Mouse (Mus musculus) limb, embryonic 11.5 days (tissue): ENCODE results near the gene S100a5. TPM values are rescaled to one million over a fixed set of nuclear protein-coding genes. Genes with fewer than 3 reads are reported as not detected.
A peak's percentile ranks its signal among the peaks of the same experiment; 100 is the strongest.

ENCODE experiments used
- ATAC-seq: fragments of 200-750 bp; cut with Nextera tagmentation; 2 replicates; pipeline ENCODE4 v1.8.0; 2017; ENCODE audit warnings: low read depth; ENCODE audit not compliant: insufficient number of reproducible peaks, low FRiP score, low TSS enrichment
- DNase-seq: peaks from one replicate; pipeline ENCODE4 v3.0.0-alpha.2; 2015; ENCODE audit warnings: low spot score
- H3K27ac ChIP-seq: fragments of 300-500 bp; sonication (generic); replicated peaks from 2 replicates; pipeline ENCODE4 v1.5.1; 2014; ENCODE audit warnings: low read depth, mild to moderate bottlenecking, low read length
- H3K27me3 ChIP-seq: fragments of 300-500 bp; sonication (generic); 2 replicates; pipeline ENCODE4 v1.6.1; 2014; ENCODE audit warnings: mild to moderate bottlenecking, low read length, mixed read lengths; ENCODE audit not compliant: control insufficient read depth, insufficient read depth
- H3K36me3 ChIP-seq: fragments of 300-500 bp; sonication (generic); 2 replicates; pipeline ENCODE4 v1.6.1; 2014; ENCODE audit warnings: mild to moderate bottlenecking, low read length, moderate library complexity, mixed read lengths; ENCODE audit not compliant: control insufficient read depth, insufficient read depth
- H3K4me1 ChIP-seq: fragments of 300-500 bp; sonication (generic); 2 replicates; pipeline ENCODE4 v1.6.1; 2014; ENCODE audit warnings: low read length, mixed read lengths; ENCODE audit not compliant: control insufficient read depth, insufficient read depth
- H3K4me2 ChIP-seq: fragments of 300-500 bp; sonication (generic); 2 replicates; pipeline ENCODE4 v1.6.1; 2014; ENCODE audit warnings: low read depth, mild to moderate bottlenecking, moderate library complexity; ENCODE audit not compliant: severe bottlenecking
- H3K4me3 ChIP-seq: fragments of 300-500 bp; sonication (generic); 2 replicates; pipeline ENCODE4 v1.5.1; 2014; ENCODE audit warnings: low read depth, low read length
- H3K9ac ChIP-seq: fragments of 300-500 bp; sonication (generic); 2 replicates; pipeline ENCODE4 v1.6.1; 2014; ENCODE audit warnings: mild to moderate bottlenecking, low read length
- H3K9me3 ChIP-seq: fragments of 300-500 bp; sonication (generic); 2 replicates; pipeline ENCODE4 v1.6.1; 2016; ENCODE audit warnings: low read length; ENCODE audit not compliant: control insufficient read depth
- WGBS: fragments of 180-500 bp; shearing (Covaris S2); extraction: QIAGEN DNeasy Blood & Tissue Kit; methylation state at CpG from one replicate; pipeline ENCODE4 v1.1.7; 2014; 5-methylcytosine and 5-hydroxymethylcytosine counted together
- polyA plus RNA-seq: library from polyadenylated mRNA; unstranded; fragments of >200 nt; fragmentation: Nextera tagmentation; extraction: Ambion mirVana; gene quantifications from 2 replicates; pipeline ENCODE4 v1.2.1, GENCODE M21; 2014

The S100a5 gene
- polyA plus RNA-seq, 1 experiment from 2014 or later: not detected

GRCm38 (mm10) chr3:90611494-90611893 lies 3.2 kb downstream of the S100a5 start:
- Histone ChIP-seq H3K36me3 (no peaks in the 10 kb centered on the region), H3K9ac (no peak overlapping the region), H3K27ac (no peak overlapping the region), H3K27me3 (no peaks in the 10 kb centered on the region; the same call in 1 of the 2 replicates), H3K4me3 (no peak overlapping the region), H3K4me1 (no peaks in the 10 kb centered on the region), H3K9me3 (no peaks in the 10 kb centered on the region), H3K4me2 (no peak overlapping the region)
- DNase-seq: no peak
- ATAC-seq: no peak
- WGBS: 84% methylated on average over 3 of the region's 3 CpGs

- H3K9me3 ChIP-seq: no peaks in the 10 kb centered on the region
- no peak overlapping the region for H3K4me2 ChIP-seq
- H3K4me1 ChIP-seq: no peaks in the 10 kb centered on the region
- 72% methylated on average over 4 of the region's 4 CpGs for whole genome bisulfite sequencing
- DNase-seq: no peak
- no peak for ATAC-seq
- no peak overlapping the region for H3K27ac ChIP-seq
- no peak overlapping the region for H3K4me3 ChIP-seq
- H3K27me3 ChIP-seq: no peaks in the 10 kb centered on the region; the same call in 1 of the 2 replicates
- no peaks in the 10 kb centered on the region for H3K36me3 ChIP-seq
- no peak overlapping the region for H3K9ac ChIP-seq
Observed at GRCm38 (mm10) chr3:90612061-90612460, 3.7 kb downstream of the S100a5 start.

- Histone ChIP-seq H3K4me3 (peak within 1 kb of the TSS; percentile 32), H3K4me2 (peak within 1 kb of the TSS; percentile 74), H3K4me1 (no peaks in the 10 kb centered on the region), H3K27ac (no peak within 1 kb of the TSS), H3K36me3 (no peaks in the 10 kb centered on the region), H3K9me3 (no peaks in the 10 kb centered on the region), H3K27me3 (no peaks in the 10 kb centered on the region; the same call in 1 of the 2 replicates), H3K9ac (peak within 1 kb of the TSS; percentile 32; the same call in 1 of the 2 replicates)
- under 1% methylated on average over 23 of the region's 23 CpGs for WGBS
- peak; percentile 78 for DNase-seq
- peak; percentile 71 for ATAC-seq
Observed at GRCm38 (mm10) chr3:90612728-90613291, 4.5 kb downstream of the S100a5 start, which contains the start of gene S100a6. TSS of gene S100a6 (plus strand) at chr3:90612882.

- Histone ChIP-seq H3K36me3 (no peaks in the 10 kb centered on the region), H3K9me3 (no peaks in the 10 kb centered on the region), H3K4me1 (no peaks in the 10 kb centered on the region), H3K27ac (no peak overlapping the region), H3K9ac (no peak overlapping the region), H3K4me2 (peak overlapping the region; percentile 74), H3K27me3 (no peaks in the 10 kb centered on the region; the same call in 1 of the 2 replicates), H3K4me3 (peak overlapping the region; percentile 32; the same call in 1 of the 2 replicates)
- no peak for DNase-seq
- ATAC-seq: no peak
- WGBS: 57% methylated on average over 7 of the region's 7 CpGs
Observed at GRCm38 (mm10) chr3:90613461-90614147, 5.3 kb downstream of the S100a5 start.

- H3K27me3 ChIP-seq: no peaks in the 10 kb centered on the region; the same call in 1 of the 2 replicates
- ATAC-seq (no peak), DNase-seq (no peak)
- no peak overlapping the region for H3K4me2 ChIP-seq
- H3K4me1 ChIP-seq: no peaks in the 10 kb centered on the region
- H3K4me3 ChIP-seq: no peak overlapping the region
- no peak overlapping the region for H3K27ac ChIP-seq
- H3K36me3 ChIP-seq: no peaks in the 10 kb centered on the region
- H3K9me3 ChIP-seq: no peaks in the 10 kb centered on the region
- H3K9ac ChIP-seq: no peak overlapping the region
- 83% methylated on average over 6 of the region's 6 CpGs for WGBS
Observed at GRCm38 (mm10) chr3:90614148-90614530, 5.8 kb downstream of the S100a5 start.

GRCm38 (mm10) chr3:90614611-90615251 lies 6.4 kb downstream of the S100a5 start:
- DNase-seq: no peak
- Histone ChIP-seq H3K4me2 (no peak overlapping the region), H3K4me3 (no peak overlapping the region), H3K9ac (no peak overlapping the region), H3K27ac (no peak overlapping the region), H3K27me3 (no peaks in the 10 kb centered on the region; the same call in 1 of the 2 replicates), H3K36me3 (no peaks in the 10 kb centered on the region), H3K4me1 (no peaks in the 10 kb centered on the region), H3K9me3 (no peaks in the 10 kb centered on the region)
- WGBS: 85% methylated on average over 11 of the region's 11 CpGs
- 0 out of 2 replicates have a peak, but pooled peaks have one; percentile 9 for ATAC-seq

- no peaks in the 10 kb centered on the region for H3K36me3 ChIP-seq
- DNase-seq: peak; percentile 77
- no peak overlapping the region for H3K4me2 ChIP-seq
- no peaks in the 10 kb centered on the region for H3K4me1 ChIP-seq
- peak; percentile 26; the same call in 1 of the 2 replicates for ATAC-seq
- no peak overlapping the region for H3K27ac ChIP-seq
- no peaks in the 10 kb centered on the region; the same call in 1 of the 2 replicates for H3K27me3 ChIP-seq
- 6% methylated on average over 7 of the region's 7 CpGs for WGBS
- no peaks in the 10 kb centered on the region for H3K9me3 ChIP-seq
- H3K9ac ChIP-seq: no peak overlapping the region
- H3K4me3 ChIP-seq: no peak overlapping the region
Observed at GRCm38 (mm10) chr3:90615415-90615814, 7.1 kb downstream of the S100a5 start.

- Histone ChIP-seq H3K27me3 (no peaks in the 10 kb centered on the region; the same call in 1 of the 2 replicates), H3K4me2 (no peak overlapping the region), H3K36me3 (no peaks in the 10 kb centered on the region), H3K4me1 (no peaks in the 10 kb centered on the region), H3K9ac (no peak overlapping the region), H3K4me3 (no peak overlapping the region), H3K27ac (no peak overlapping the region), H3K9me3 (no peaks in the 10 kb centered on the region)
- ATAC-seq (no peak), DNase-seq (no peak)
- WGBS: 62% methylated on average over 1 of the region's 1 CpGs
Observed at GRCm38 (mm10) chr3:90615911-90616310, 7.6 kb downstream of the S100a5 start.
